Mouse (Mus musculus) CD4-positive, CD25-positive, alpha-beta regulatory T cell, adult 4 months (primary cell): ENCODE results near the gene Cerkl. TPM values are rescaled to one million over a fixed set of nuclear protein-coding genes. Genes with fewer than 3 reads are reported as not detected.

Experiments used
- ATAC-seq: one replicate; pipeline ENCODE4 v1.8.0; 2017
- polyA plus RNA-seq, 2 experiments: library from polyadenylated mRNA; unstranded; fragments of 100-300 nt; shearing (Covaris generic); gene quantifications; one replicate each; pipeline ENCODE4 v1.2.1; 2017

Gene Cerkl
- polyA plus RNA-seq, 2 experiments from 2014 or later = 35.8 to 46.1 TPM

- ATAC-seq = no peak
These were observed 84.5 kb downstream of the Cerkl start for GRCm38 (mm10) chr2:79372154-79372467.

- peak; percentile 37 for ATAC-seq
These were observed 85.0 kb downstream of the Cerkl start for GRCm38 (mm10) chr2:79371326-79372153.

DNA sequence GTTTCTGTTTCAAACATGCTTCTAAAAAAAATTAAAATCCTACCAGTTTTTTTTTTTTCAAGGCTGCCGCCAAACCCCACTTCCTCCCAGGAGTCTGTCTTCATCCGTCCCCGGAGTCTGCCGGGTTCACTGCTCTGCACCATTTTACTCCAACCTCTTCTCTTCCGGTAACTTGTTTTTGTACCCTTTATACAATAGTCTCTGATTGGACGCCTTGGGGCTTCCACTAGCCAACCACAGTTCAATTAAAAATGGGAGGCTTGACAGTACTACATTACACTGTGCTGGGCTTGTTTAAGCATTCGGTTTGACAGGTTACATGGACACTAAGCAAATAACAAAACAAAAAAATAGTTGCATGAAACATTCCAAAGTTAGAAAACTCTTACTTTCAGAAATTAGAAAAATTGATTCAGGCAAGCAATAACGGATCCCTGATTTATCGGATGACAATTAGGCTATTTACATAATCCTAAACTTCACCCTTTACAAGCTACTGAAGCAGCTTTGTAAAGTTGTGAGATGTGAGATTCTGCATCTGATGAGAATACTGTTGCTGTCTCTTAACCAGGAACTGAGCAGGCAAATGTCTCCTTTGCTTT lies 85.8 kb downstream of the Cerkl start:
- peak; percentile 93 for ATAC-seq

GRCm38 (mm10) chr2:79369905-79370304 lies 86.7 kb downstream of the Cerkl start:
- no peak for ATAC-seq

GRCm38 (mm10) chr2:79369061-79369524 lies 87.5 kb downstream of the Cerkl start:
- ATAC-seq = no peak

GRCm38 (mm10) chr2:79368661-79369060 lies 87.9 kb downstream of the Cerkl start:
- no peak for ATAC-seq

DNA sequence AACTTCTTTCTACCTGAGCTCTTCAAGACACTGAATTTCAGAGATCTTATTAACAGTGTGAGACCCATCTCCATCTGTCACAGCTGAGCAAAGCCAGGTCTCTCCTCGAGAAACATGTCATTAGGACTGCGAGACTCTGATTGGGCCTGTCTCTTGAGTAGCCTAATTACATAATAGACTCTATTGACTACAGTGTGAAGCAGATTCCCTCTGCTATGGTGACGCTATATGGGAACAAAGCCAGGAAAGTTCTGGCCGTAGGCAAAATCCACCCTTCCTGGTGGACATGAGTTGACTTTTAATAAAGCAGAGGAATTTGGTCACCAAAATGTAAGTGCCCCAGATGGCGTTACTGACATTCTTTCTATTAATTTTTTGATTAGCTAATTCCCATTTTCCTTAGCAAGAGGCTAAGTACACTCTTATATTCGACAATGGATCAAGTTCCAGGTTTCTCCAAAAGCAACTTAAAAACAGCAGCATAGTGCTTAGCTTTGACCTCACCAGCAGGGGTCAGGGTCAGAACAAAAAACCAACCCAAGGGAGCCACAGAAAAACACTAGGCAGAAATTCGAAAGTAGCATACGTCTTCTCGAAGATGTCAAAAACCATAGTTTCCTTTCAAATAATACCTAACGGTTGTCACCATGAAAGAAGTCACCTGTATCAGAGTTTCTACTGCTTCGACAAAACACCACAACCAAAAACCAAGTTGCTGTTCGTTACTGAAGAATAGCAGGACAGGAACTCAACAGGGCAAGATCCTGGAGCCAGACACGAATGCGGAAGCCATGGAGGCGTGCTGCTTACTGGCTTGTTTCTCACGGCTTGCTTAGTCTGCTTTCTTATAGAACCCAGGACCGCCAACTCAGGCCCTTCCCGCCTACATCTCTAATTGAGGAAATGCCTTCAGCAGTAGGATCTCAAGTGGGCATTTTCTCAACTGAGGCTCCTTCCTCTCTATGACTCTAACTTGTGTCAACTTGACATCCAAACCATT lies 88.8 kb downstream of the Cerkl start:
- ATAC-seq = no peak

DNA sequence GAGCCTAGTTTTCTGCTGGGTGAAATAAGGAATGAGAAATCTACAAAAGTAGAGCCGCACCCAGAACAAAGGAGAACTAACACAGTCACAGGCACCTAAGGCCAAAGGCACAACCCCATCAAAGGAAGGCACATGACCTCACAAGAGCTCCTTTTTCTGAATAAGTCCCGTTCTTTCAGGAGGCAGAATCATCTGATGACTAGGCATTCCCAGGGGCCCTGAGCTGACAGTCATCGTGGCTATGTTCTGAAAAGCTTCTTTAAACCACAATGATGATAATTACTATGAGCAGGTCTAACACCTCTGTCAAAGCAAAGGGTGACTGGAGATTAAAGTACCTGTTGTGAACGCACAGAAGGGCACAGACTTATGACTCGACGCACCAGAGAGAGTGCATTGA lies 92.7 kb downstream of the Cerkl start:
- ATAC-seq = no peak

DNA sequence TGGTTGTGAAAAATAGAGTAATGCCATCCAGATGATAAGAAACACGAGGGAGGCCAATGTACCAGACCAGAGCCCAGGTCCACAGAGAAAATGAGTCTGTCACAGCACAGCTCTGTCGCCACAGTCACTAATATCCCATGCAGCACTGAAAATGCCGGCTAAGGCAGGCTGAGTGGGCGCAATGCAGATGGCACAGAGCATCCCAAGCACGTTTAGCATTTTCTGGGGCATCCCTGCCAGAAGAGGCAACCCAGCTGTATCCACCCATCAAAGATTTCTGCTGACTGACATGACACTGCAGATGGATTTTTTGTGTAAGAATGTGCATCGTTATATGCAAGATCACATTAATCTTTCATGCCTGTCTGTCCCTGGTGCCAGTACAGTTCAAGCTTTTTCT lies 94.6 kb downstream of the Cerkl start:
- ATAC-seq = no peak

DNA sequence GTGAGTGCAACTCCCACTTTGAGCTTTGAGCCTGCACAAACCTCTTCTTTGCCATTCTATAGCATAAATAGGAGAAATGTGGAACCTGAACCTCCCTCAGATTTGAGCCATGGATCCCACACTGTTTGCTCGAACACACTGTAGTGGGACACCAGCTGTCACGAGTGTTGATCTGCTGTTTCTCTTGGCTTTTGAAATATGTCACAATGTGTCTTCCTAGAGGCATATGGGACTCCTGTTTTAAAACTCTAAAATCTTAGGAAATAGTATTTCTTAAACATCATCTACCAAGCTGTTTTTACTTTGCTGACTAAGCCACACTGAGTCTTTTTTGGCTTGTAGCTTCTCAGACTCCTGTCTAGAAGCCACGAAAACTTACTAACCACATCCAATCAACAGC lies 98.8 kb downstream of the Cerkl start:
- no peak for ATAC-seq

- ATAC-seq = no peak
These were observed 101.8 kb downstream of the Cerkl start for GRCm38 (mm10) chr2:79354773-79355172.

- ATAC-seq = no peak
These were observed 104.3 kb downstream of the Cerkl start for GRCm38 (mm10) chr2:79352100-79352802.

GRCm38 (mm10) chr2:79351179-79352099 lies 105.1 kb downstream of the Cerkl start:
- no peak for ATAC-seq

GRCm38 (mm10) chr2:79343115-79343514 lies 113.5 kb downstream of the Cerkl start:
- no peak for ATAC-seq

GRCm38 (mm10) chr2:79339003-79339402 lies 117.6 kb downstream of the Cerkl start:
- ATAC-seq = no peak

- no peak for ATAC-seq
These were observed 120.4 kb downstream of the Cerkl start for GRCm38 (mm10) chr2:79336141-79336540.

GRCm38 (mm10) chr2:79334661-79335060 lies 121.9 kb downstream of the Cerkl start:
- ATAC-seq = no peak

DNA sequence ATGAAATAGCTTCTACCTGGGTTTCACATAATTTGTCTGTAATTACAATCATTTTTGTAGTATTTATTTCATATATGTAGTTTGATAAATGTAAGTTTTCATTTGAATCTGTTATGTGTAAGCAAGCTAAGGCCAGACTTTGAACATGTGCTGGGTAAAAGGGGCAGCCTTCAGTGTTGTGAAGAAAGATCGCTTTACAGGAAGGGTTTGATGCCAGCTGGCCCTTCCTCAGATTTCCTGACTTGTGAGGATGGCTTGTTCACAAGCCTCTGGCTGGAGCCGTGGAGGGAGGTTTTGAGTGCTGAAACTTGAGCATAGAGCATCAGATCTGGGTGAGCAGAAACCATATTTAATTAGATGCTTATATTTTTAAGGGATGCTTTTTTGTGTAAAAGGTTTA lies 128.5 kb downstream of the Cerkl start:
- no peak for ATAC-seq

DNA sequence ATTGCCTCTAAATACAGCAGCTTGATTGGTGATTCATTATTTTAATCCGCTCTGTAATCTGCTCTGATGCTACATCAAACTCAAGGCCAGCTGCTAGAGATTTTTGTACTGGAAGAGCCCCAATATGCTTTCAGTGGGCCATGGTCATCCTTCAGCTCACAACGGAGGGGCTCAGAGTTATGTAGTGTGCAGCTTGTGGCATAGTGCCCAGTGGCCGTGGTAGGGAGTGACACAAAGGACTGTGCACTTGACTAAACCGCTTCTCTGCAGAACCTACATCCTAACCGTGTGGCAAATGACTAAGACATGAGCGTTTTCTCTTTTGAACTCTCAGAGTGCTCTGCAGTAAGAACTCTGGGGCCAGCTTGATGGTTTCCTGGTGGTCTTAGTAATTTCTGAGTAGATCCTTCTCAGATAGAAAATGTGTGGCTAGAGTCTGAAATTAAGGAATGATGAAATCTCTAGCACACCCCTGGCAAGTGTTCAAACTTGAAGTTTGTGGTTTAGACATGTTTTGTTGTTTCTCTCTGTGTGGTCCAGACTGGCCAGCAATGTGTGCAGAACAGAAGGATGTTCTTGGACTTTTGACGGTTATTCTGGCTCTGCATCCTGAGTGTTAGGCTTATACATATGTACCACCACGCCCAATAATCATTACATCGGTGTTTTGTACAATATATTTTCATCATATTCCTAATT lies 140.3 kb downstream of the Cerkl start:
- ATAC-seq = no peak

DNA sequence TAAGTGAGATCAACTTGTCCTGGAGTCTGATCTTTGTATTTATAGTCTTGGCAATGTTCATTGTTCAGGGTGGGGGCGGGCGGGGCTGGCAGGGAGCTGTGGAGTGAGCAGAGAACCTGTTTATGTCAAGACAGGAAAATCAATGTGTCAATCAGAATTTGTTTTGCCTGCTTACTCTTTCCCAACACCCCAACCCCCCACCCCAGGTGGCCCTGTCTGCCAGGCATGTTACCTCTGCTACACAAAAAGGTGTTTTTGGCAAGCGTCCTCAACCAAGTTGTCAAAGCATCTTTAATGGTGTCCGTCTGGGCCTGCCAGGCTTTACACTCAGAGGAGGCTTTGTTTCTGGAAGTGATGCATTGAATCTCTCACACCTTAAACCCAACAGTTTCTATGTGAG lies 141.5 kb downstream of the Cerkl start:
- no peak for ATAC-seq

GRCm38 (mm10) chr2:79312499-79312898 lies 144.1 kb downstream of the Cerkl start:
- no peak for ATAC-seq
